9 mouse cellular contexts compared by ENCODE assay signal in the genomic region with DNA sequence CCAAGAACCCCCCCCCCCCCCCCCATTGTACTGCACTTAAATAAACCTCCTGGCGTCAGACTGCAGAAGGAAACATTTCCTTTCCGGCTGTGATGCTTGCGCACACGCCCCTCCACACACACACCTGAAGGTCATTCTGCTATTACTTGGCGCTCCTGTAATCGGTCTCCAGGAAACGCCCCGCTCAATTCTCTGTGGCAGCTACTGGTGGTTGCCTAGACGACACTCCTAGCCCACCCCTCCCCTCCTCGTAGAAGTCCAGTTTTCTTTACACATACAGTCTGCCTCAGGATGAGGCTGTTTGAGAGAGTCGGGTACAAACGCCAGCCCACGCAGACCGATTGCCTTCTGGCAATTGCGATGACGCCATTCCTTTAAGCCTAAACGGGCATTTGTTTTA. TPM values are rescaled to one million over a fixed set of nuclear protein-coding genes. Genes with fewer than 3 reads are reported as not detected.
A peak's percentile ranks its signal among the peaks of the same experiment; 100 is the strongest.
DNase-seq lines count a peak whose midpoint lies in the region; ATAC-seq and TF ChIP-seq lines count a peak whose summit lies in the region.
"Had no signal": no experiment of that assay in that cellular context is flagged by ENCODE, and none has a peak within 500 bp of the region (broad histone marks: within the 10 kb centered on the region; RNA-seq: fewer than 3 reads in every experiment).

No protein-coding gene starts in this region.

- H3K9ac ChIP-seq in lung, postnatal 0 days (replicated peaks; ENCODE audit: low read depth) = no peak overlapping the region
- H3K9ac ChIP-seq in embryonic facial prominence, embryonic 15.5 days = no peak overlapping the region
- no peak overlapping the region for H3K9ac ChIP-seq in intestine, embryonic 16.5 days (ENCODE audit: low read depth, low read length)
- no peak overlapping the region for H3K9ac ChIP-seq in stomach, embryonic 16.5 days (ENCODE audit: low read length)

- H3K27me3 ChIP-seq in lung, postnatal 0 days (replicated peaks; ENCODE audit: insufficient read depth, low read length) = no peaks in the 10 kb centered on the region
- no peaks in the 10 kb centered on the region for H3K27me3 ChIP-seq in embryonic facial prominence, embryonic 15.5 days
- no peaks in the 10 kb centered on the region for H3K27me3 ChIP-seq in intestine, embryonic 16.5 days (replicated peaks; ENCODE audit: control insufficient read depth, insufficient read depth, low read length)
- H3K27me3 ChIP-seq in stomach, embryonic 16.5 days (ENCODE audit: control insufficient read depth, insufficient read depth, low read length) = no peaks in the 10 kb centered on the region

- TF ChIP-seq EP300 in lung, postnatal 0 days (IDR thresholded peaks at IDR 0.05) = no peak

- H3K4me3 ChIP-seq in lung, postnatal 0 days (ENCODE audit: low read depth, low read length) = no peak overlapping the region
- H3K4me3 ChIP-seq in embryonic facial prominence, embryonic 15.5 days (replicated peaks) = no peak overlapping the region
- H3K4me3 ChIP-seq in intestine, embryonic 16.5 days (ENCODE audit: low read length) = no peak overlapping the region
- H3K4me3 ChIP-seq in stomach, embryonic 16.5 days (replicated peaks; ENCODE audit: low read length) = no peak overlapping the region

- H3K9me3 ChIP-seq in lung, postnatal 0 days (ENCODE audit: low read length) = no peaks in the 10 kb centered on the region
- H3K9me3 ChIP-seq in embryonic facial prominence, embryonic 15.5 days (replicated peaks) = no peaks in the 10 kb centered on the region
- H3K9me3 ChIP-seq in intestine, embryonic 16.5 days (ENCODE audit: control insufficient read depth, low read length) = no peaks in the 10 kb centered on the region
- H3K9me3 ChIP-seq in stomach, embryonic 16.5 days (replicated peaks; ENCODE audit: control insufficient read depth, low read length) = no peaks in the 10 kb centered on the region

- 0 out of 2 replicates have a peak, but pooled peaks cover 6% of the 10 kb centered on the region for H3K36me3 ChIP-seq in lung, postnatal 0 days (ENCODE audit: insufficient read depth, low read length)
- no peaks in the 10 kb centered on the region for H3K36me3 ChIP-seq in embryonic facial prominence, embryonic 15.5 days
- H3K36me3 ChIP-seq in intestine, embryonic 16.5 days (ENCODE audit: control insufficient read depth, insufficient read depth, low read length) = no peaks in the 10 kb centered on the region
- H3K36me3 ChIP-seq in stomach, embryonic 16.5 days (ENCODE audit: control insufficient read depth, insufficient read depth, low read length) = no peaks in the 10 kb centered on the region

- no peak overlapping the region for H3K27ac ChIP-seq in lung, postnatal 0 days (ENCODE audit: low read length)
- H3K27ac ChIP-seq in embryonic facial prominence, embryonic 15.5 days (replicated peaks) = no peak overlapping the region
- no peak overlapping the region for H3K27ac ChIP-seq in intestine, embryonic 16.5 days (ENCODE audit: low read length)
- no peak overlapping the region for H3K27ac ChIP-seq in stomach, embryonic 16.5 days (ENCODE audit: low read length)
- H3K27ac ChIP-seq: macrophage had no signal

- ATAC-seq in lung, postnatal 0 days = peak; percentile 70
- ATAC-seq in embryonic facial prominence, embryonic 15.5 days (ENCODE audit: insufficient number of reproducible peaks, low FRiP score, low TSS enrichment, low read depth) = 0 out of 2 replicates have a peak, but pooled peaks have one; percentile 22
- peak; percentile 83 for ATAC-seq in intestine, embryonic 16.5 days
- ATAC-seq in stomach, embryonic 16.5 days (ENCODE audit: insufficient read depth, low FRiP score) = peak; percentile 85
- no peak for ATAC-seq in granulocyte monocyte progenitor cell, adult 5-6 weeks (replicated peaks; ENCODE audit: poor library complexity, severe bottlenecking)

- peak; percentile 61 for DNase-seq in lung, postnatal 0 days (ENCODE audit: low spot score)
- DNase-seq in lung, postnatal 25 days (ENCODE audit: low spot score) = no peak
- DNase-seq in gastrocnemius, postnatal 10 days = no peak

- 10% methylated on average over 17 of the region's 17 CpGs for WGBS in lung, postnatal 0 days
- WGBS in embryonic facial prominence, embryonic 15.5 days = 42% methylated on average over 17 of the region's 17 CpGs
- 26% methylated on average over 17 of the region's 17 CpGs for WGBS in intestine, embryonic 16.5 days
- 24% methylated on average over 17 of the region's 17 CpGs for WGBS in stomach, embryonic 16.5 days

- TF ChIP-seq CTCF in lung, postnatal 0 days (IDR thresholded peaks at IDR 0.05) = no peak

- no peak overlapping the region for H3K4me2 ChIP-seq in lung, postnatal 0 days (replicated peaks; ENCODE audit: low read depth, low read length)
- no peak overlapping the region for H3K4me2 ChIP-seq in embryonic facial prominence, embryonic 15.5 days (replicated peaks)
- H3K4me2 ChIP-seq in intestine, embryonic 16.5 days (ENCODE audit: low read depth, low read length) = no peak overlapping the region
- H3K4me2 ChIP-seq in stomach, embryonic 16.5 days (ENCODE audit: low read depth, low read length) = no peak overlapping the region; the same call in none of the 2 replicates

- no peaks in the 10 kb centered on the region for H3K4me1 ChIP-seq in lung, postnatal 0 days (ENCODE audit: insufficient read depth, low read depth, low read length)
- H3K4me1 ChIP-seq in embryonic facial prominence, embryonic 15.5 days = no peaks in the 10 kb centered on the region
- 0 out of 2 replicates have a peak, but pooled peaks cover under 1% of the 10 kb centered on the region for H3K4me1 ChIP-seq in intestine, embryonic 16.5 days (ENCODE audit: control insufficient read depth, insufficient read depth, low read length)
- no peaks in the 10 kb centered on the region for H3K4me1 ChIP-seq in stomach, embryonic 16.5 days (ENCODE audit: control insufficient read depth, insufficient read depth, low read length)

RNA-seq across cellular contexts. Expression of a gene that starts 7.1 kb away (rescaled TPM):
- polyA plus RNA-seq in lung, postnatal 0 days (2015; fragmentation: Nextera tagmentation; extraction: Ambion mirVana) = 0.12 and 0.14 TPM in 2 replicates
- polyA plus RNA-seq in embryonic facial prominence, embryonic 15.5 days (2015; fragmentation: Nextera tagmentation; extraction: Ambion mirVana) = not detected in 2 replicates
- not detected in 2 replicates for polyA plus RNA-seq in intestine, embryonic 16.5 days (2015; fragmentation: Nextera tagmentation; extraction: Ambion mirVana)
- 0.10 and 0.40 TPM in 2 replicates for polyA plus RNA-seq in stomach, embryonic 16.5 days (2015; fragmentation: Nextera tagmentation; extraction: Ambion mirVana)
- total RNA-seq in granulocyte monocyte progenitor cell, adult 5-6 weeks (2014; fragmentation: Nextera tagmentation) = 1.6 and 7.0 TPM in 2 replicates
- 1.8 TPM in 1 of 2 replicates, not detected in the other for total RNA-seq in granulocyte monocyte progenitor cell, adult 5-6 weeks (2017)
- total RNA-seq in gastrocnemius, postnatal 10 days (2021) = not detected
- polyA plus RNA-seq: gonadal fat pad, adult 2 months; macrophage had no signal

RNA-seq across cellular contexts. Expression of a gene that starts 7.7 kb away (rescaled TPM):
- polyA plus RNA-seq in lung, postnatal 0 days (2015; fragmentation: Nextera tagmentation; extraction: Ambion mirVana) = not detected in 2 replicates
- polyA plus RNA-seq in embryonic facial prominence, embryonic 15.5 days (2015; fragmentation: Nextera tagmentation; extraction: Ambion mirVana) = not detected in 2 replicates
- polyA plus RNA-seq in intestine, embryonic 16.5 days (2015; fragmentation: Nextera tagmentation; extraction: Ambion mirVana) = not detected in 2 replicates
- polyA plus RNA-seq in stomach, embryonic 16.5 days (2015; fragmentation: Nextera tagmentation; extraction: Ambion mirVana) = not detected in 2 replicates
- total RNA-seq in granulocyte monocyte progenitor cell, adult 5-6 weeks (2014; fragmentation: Nextera tagmentation) = not detected in 2 replicates
- not detected in 2 replicates for total RNA-seq in granulocyte monocyte progenitor cell, adult 5-6 weeks (2017)
- not detected for total RNA-seq in gastrocnemius, postnatal 10 days (2021)
- polyA plus RNA-seq: gonadal fat pad, adult 2 months; macrophage had no signal

RNA-seq across cellular contexts. Expression of a gene that starts 18.6 kb away (rescaled TPM):
- 58.8 and 59.8 TPM in 2 replicates for polyA plus RNA-seq in lung, postnatal 0 days (2015; fragmentation: Nextera tagmentation; extraction: Ambion mirVana)
- polyA plus RNA-seq in embryonic facial prominence, embryonic 15.5 days (2015; fragmentation: Nextera tagmentation; extraction: Ambion mirVana) = 102 and 105 TPM in 2 replicates
- 76.3 and 82.8 TPM in 2 replicates for polyA plus RNA-seq in intestine, embryonic 16.5 days (2015; fragmentation: Nextera tagmentation; extraction: Ambion mirVana)
- 85.1 and 90.5 TPM in 2 replicates for polyA plus RNA-seq in stomach, embryonic 16.5 days (2015; fragmentation: Nextera tagmentation; extraction: Ambion mirVana)
- 87.9 and 106 TPM in 2 replicates for total RNA-seq in granulocyte monocyte progenitor cell, adult 5-6 weeks (2014; fragmentation: Nextera tagmentation)
- 172 and 197 TPM in 2 replicates for total RNA-seq in granulocyte monocyte progenitor cell, adult 5-6 weeks (2017)
- total RNA-seq in gastrocnemius, postnatal 10 days (2021) = 10 to 100 TPM; 42.0 to 43.2 TPM

RNA-seq across cellular contexts. Expression of a gene that starts 49.9 kb away (rescaled TPM):
- polyA plus RNA-seq in lung, postnatal 0 days (2015; fragmentation: Nextera tagmentation; extraction: Ambion mirVana) = 41.6 and 48.7 TPM in 2 replicates
- 9.5 and 10.9 TPM in 2 replicates for polyA plus RNA-seq in embryonic facial prominence, embryonic 15.5 days (2015; fragmentation: Nextera tagmentation; extraction: Ambion mirVana)
- polyA plus RNA-seq in intestine, embryonic 16.5 days (2015; fragmentation: Nextera tagmentation; extraction: Ambion mirVana) = 9.0 TPM in 2 replicates
- 23.3 and 27.7 TPM in 2 replicates for polyA plus RNA-seq in stomach, embryonic 16.5 days (2015; fragmentation: Nextera tagmentation; extraction: Ambion mirVana)
- 92.8 and 93.0 TPM in 2 replicates for total RNA-seq in granulocyte monocyte progenitor cell, adult 5-6 weeks (2014; fragmentation: Nextera tagmentation)
- total RNA-seq in granulocyte monocyte progenitor cell, adult 5-6 weeks (2017) = 171 and 187 TPM in 2 replicates
- total RNA-seq in gastrocnemius, postnatal 10 days (2021) = 1 to 10 TPM; 2.1 to 2.9 TPM

RNA-seq across cellular contexts. Expression of a gene that starts 54.4 kb away (rescaled TPM):
- 5.5 and 6.5 TPM in 2 replicates for polyA plus RNA-seq in lung, postnatal 0 days (2015; fragmentation: Nextera tagmentation; extraction: Ambion mirVana)
- 12.0 and 15.0 TPM in 2 replicates for polyA plus RNA-seq in embryonic facial prominence, embryonic 15.5 days (2015; fragmentation: Nextera tagmentation; extraction: Ambion mirVana)
- polyA plus RNA-seq in intestine, embryonic 16.5 days (2015; fragmentation: Nextera tagmentation; extraction: Ambion mirVana) = 13.5 and 15.2 TPM in 2 replicates
- polyA plus RNA-seq in stomach, embryonic 16.5 days (2015; fragmentation: Nextera tagmentation; extraction: Ambion mirVana) = 15.6 and 18.7 TPM in 2 replicates
- total RNA-seq in granulocyte monocyte progenitor cell, adult 5-6 weeks (2014; fragmentation: Nextera tagmentation) = 32.5 and 38.2 TPM in 2 replicates
- 7.3 and 9.1 TPM in 2 replicates for total RNA-seq in granulocyte monocyte progenitor cell, adult 5-6 weeks (2017)
- 1 to 10 TPM; 4.4 to 5.3 TPM for total RNA-seq in gastrocnemius, postnatal 10 days (2021)
